Mouse (Mus musculus) forebrain, postnatal 0 days (tissue): ENCODE results near the gene Cpa4. TPM values are rescaled to one million over a fixed set of nuclear protein-coding genes. Genes with fewer than 3 reads are reported as not detected.

Source experiments
- ATAC-seq: fragments of 200-750 bp; cut with Nextera tagmentation; 2 replicates; pipeline ENCODE4 v1.8.0; 2017; ENCODE audit warnings: mild to moderate bottlenecking, moderate library complexity
- DNase-seq: peaks from one replicate; pipeline ENCODE4 v3.0.0-alpha.2; 2015
- H3K27ac ChIP-seq: fragments of 300-500 bp; sonication (generic); 2 replicates; pipeline ENCODE4 v1.5.1; 2014; ENCODE audit warnings: low read depth, mild to moderate bottlenecking, antibody characterized with exemption, low read length, moderate library complexity, mixed read lengths
- H3K27me3 ChIP-seq: fragments of 300-500 bp; sonication (generic); 2 replicates; pipeline ENCODE4 v1.6.1; 2014; ENCODE audit warnings: mild to moderate bottlenecking, low read length, mixed read lengths; ENCODE audit not compliant: insufficient read depth
- H3K36me3 ChIP-seq: fragments of 300-500 bp; sonication (generic); 2 replicates; pipeline ENCODE4 v1.6.1; 2014; ENCODE audit warnings: mild to moderate bottlenecking, moderate library complexity; ENCODE audit not compliant: insufficient read depth
- H3K4me1 ChIP-seq: fragments of 300-500 bp; sonication (generic); 2 replicates; pipeline ENCODE4 v1.6.1; 2014; ENCODE audit warnings: antibody characterized with exemption; ENCODE audit not compliant: insufficient read depth
- H3K4me2 ChIP-seq: fragments of 300-500 bp; sonication (generic); 2 replicates; pipeline ENCODE4 v1.6.1; 2014; ENCODE audit warnings: low read depth, mild to moderate bottlenecking, moderate library complexity
- H3K4me3 ChIP-seq: fragments of 300-500 bp; sonication (generic); 2 replicates; pipeline ENCODE4 v1.5.1; 2014; ENCODE audit warnings: low read depth, low read length, mixed read lengths
- H3K9ac ChIP-seq: fragments of 300-500 bp; sonication (generic); 2 replicates; pipeline ENCODE4 v1.6.1; 2014; ENCODE audit warnings: mild to moderate bottlenecking
- H3K9me3 ChIP-seq: fragments of 300-500 bp; sonication (generic); 2 replicates; pipeline ENCODE4 v1.6.1; 2016; ENCODE audit warnings: low read length
- CTCF ChIP-seq: sonication (generic); IDR thresholded peaks from 2 replicates; pipeline ENCODE4 v1.5.1; 2016; ENCODE audit warnings: antibody characterized with exemption, control low read depth, low read depth
- WGBS: fragments of 180-500 bp; shearing (Covaris S2); extraction: QIAGEN DNeasy Blood & Tissue Kit; methylation state at CpG from one replicate; pipeline ENCODE4 v1.1.7; 2014; 5-methylcytosine and 5-hydroxymethylcytosine counted together
- polyA plus RNA-seq: library from polyadenylated mRNA; unstranded; fragments of >200 nt; fragmentation: Nextera tagmentation; extraction: Ambion mirVana; gene quantifications from 2 replicates; pipeline ENCODE4 v1.2.1, GENCODE M21; 2015
- total RNA-seq: library from RNA; depleted of rRNA; stranded (reverse); fragments of >200 nt; gene quantifications from 2 replicates; pipeline ENCODE4 v1.2.3, GENCODE M21; 2014

The Cpa4 gene
- total and polyA plus RNA-seq, 2 experiments from 2014 or later: 0.38 to 0.88 TPM

DNA sequence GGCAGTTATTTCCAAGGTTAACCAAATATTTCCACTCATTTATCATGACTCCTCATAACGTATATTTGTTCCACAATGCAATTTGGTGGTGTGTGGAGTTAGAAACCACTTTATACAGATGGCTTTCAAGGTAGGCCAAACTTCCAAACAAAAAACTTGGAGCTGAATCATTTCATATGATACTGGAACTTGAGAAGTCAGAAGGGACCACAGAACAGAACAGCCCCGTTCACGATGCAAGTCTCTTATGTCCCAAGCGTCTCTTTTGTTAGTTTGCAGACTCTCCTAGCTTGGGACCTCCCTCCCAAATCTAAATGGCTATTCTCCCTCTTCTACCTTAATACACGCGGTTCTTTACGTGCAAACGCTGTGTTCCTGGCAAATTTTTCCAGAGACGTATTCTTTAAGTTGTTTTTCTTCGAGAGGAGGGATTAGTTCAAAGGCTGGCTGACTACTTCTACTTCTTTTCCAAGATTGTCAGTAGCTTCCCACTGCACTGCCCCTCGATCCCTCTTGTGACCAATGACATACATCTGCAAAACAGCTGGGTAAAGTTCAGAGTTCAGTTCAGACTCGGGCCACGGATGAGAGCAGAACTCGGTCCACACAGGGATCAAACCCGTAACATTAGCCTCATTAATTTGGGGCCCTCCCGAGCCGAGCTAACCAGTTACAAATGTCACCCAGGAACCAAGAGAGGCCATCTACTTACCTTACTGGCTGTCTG, 8.5 kb downstream of the Cpa4 start:
- ATAC-seq: no peak
- no peaks in the 10 kb centered on the region for H3K9me3 ChIP-seq
- peaks cover 23% of the 10 kb centered on the region for H3K4me1 ChIP-seq
- no peak for DNase-seq
- H3K27ac ChIP-seq: no peak overlapping the region
- H3K27me3 ChIP-seq: no peaks in the 10 kb centered on the region
- no peaks in the 10 kb centered on the region for H3K36me3 ChIP-seq
- no peak overlapping the region for H3K9ac ChIP-seq
- no peak overlapping the region for H3K4me2 ChIP-seq
- H3K4me3 ChIP-seq: no peak overlapping the region
- no peak for TF ChIP-seq CTCF
- 76% methylated on average over 17 of the region's 17 CpGs for WGBS

DNA sequence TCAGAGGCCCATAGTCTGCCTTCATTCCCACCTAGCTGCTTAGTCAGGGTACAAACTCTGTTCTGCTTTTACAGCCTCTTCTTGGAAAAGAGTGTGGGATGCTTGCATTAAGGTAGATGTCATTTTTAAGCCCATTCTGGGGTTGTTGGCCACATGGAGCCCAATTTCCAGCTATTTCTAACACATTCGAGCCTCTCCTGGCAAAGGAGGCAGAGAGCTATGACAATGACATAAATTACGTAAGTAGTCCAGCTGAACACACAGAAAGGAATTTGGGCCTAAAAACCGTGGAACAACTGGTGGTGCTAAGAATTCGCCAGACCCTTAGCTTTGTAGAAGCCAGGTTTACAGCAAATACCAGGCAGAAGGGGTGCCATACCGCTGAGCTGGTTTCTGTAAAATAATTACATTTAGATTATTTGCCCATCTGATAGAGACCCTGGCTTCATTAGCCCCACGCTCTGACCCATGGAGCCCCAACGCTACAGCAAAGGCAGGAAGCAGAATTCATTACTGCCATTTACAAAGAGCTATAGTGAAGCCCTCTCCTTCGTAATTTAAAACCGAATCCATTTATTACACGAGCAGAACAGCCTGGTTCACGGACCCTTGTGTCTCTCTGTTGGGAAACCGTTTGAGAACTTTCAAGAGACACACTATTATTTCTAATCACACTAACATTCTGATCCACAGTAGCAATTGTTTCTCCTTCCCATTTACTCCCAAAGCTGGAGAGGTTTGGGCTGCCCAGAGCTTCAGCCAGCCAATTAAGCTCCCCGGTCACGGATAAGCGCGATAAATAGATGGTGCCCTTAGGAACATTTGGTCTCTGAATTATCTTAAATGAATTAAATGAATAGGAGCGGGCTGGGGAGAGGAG, 12.0 kb downstream of the Cpa4 start:
- peak; percentile 50 for ATAC-seq

DNA sequence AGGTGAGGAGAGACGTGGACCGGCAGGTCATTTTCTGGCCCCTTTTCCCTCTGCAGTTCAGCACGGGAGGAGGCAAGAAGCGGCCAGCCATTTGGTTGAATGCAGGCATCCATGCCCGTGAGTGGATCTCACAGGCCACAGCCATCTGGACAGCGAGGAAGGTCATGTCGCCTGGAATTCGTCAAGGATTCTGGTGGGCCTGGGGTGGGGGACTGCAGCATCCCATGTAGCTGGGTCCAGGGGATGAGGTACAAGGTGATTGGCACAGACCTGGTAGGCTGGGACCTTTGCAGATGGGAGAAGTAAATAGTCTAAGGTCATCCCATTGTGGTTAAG, 12.6 kb downstream of the Cpa4 start:
- Histone ChIP-seq H3K9me3 (no peaks in the 10 kb centered on the region), H3K9ac (no peak overlapping the region), H3K27me3 (no peaks in the 10 kb centered on the region), H3K4me2 (no peak overlapping the region), H3K4me1 (peaks cover 12% of the 10 kb centered on the region), H3K36me3 (no peaks in the 10 kb centered on the region), H3K27ac (peak overlapping the region; percentile 50; the same call in 1 of the 2 replicates), H3K4me3 (no peak overlapping the region)
- 18% methylated on average over 8 of the region's 8 CpGs for WGBS
- no peak for TF ChIP-seq CTCF
- no peak for ATAC-seq
- DNase-seq: no peak

More for the DNA sequence above, 12.0 kb downstream of the Cpa4 start:
- peak overlapping the region; percentile 50 for H3K27ac ChIP-seq
- no peak overlapping the region for H3K4me3 ChIP-seq
- DNase-seq: no peak
- no peaks in the 10 kb centered on the region for H3K9me3 ChIP-seq
- no peaks in the 10 kb centered on the region for H3K36me3 ChIP-seq
- no peaks in the 10 kb centered on the region for H3K27me3 ChIP-seq
- H3K9ac ChIP-seq: no peak overlapping the region
- H3K4me2 ChIP-seq: no peak overlapping the region
- TF ChIP-seq CTCF: no peak
- 15% methylated on average over 17 of the region's 17 CpGs for WGBS
- peaks cover 12% of the 10 kb centered on the region for H3K4me1 ChIP-seq

DNA sequence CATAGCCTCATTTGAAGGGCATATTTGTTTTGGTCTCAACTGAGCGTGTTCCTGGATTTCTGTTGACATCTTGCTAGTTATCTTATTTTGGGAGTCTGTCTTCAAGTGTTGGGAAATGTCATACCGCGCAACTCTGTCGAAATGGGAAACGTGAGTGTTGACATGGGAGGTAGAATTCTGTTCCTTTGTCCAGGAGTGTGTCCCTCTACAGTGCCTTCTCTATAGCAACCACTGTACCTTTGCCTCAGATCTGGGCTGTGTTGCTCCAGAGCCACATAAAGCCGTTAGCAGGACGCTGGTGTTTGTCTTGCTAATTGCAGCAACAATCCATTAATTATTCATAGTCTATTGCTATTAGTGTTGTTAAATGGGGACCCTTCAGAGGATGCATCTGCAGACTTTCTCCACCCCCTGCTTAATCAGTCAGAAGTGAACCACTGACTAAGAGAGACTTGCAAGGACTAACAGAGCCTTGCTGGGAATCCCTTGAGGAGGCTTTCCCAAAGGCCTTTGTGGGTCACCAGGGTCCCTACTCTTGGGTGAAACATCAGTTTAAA, 18.8 kb downstream of the Cpa4 start:
- Histone ChIP-seq H3K4me3 (no peak overlapping the region), H3K9ac (no peak overlapping the region), H3K4me1 (no peaks in the 10 kb centered on the region), H3K27ac (no peak overlapping the region), H3K4me2 (no peak overlapping the region), H3K9me3 (no peaks in the 10 kb centered on the region), H3K27me3 (no peaks in the 10 kb centered on the region), H3K36me3 (no peaks in the 10 kb centered on the region)
- TF ChIP-seq CTCF: no peak
- ATAC-seq (no peak), DNase-seq (no peak)
- WGBS: 48% methylated on average over 7 of the region's 7 CpGs

DNA sequence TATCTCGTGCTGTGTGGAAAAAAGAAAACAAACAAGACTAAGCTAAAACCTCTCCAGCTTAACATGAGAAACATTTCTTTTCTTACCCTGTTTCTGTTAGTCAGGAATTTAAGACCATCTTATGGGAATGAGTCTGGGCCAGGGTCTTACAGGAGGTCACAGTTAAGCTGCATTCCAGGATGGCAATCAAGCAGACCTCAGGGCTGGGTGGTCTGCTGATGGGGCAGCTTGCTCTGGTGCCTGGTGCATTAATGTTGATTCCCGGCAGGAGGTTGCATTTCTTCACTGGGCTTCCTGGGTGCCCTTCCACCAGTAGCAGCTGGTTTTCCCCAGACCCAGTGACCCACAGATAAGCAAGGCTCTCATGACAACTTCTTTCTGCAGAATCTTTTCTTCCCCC, 21.6 kb downstream of the Cpa4 start:
- H3K9ac ChIP-seq: no peak overlapping the region
- no peaks in the 10 kb centered on the region for H3K27me3 ChIP-seq
- no peak for DNase-seq
- no peaks in the 10 kb centered on the region for H3K36me3 ChIP-seq
- H3K9me3 ChIP-seq: no peaks in the 10 kb centered on the region
- no peaks in the 10 kb centered on the region for H3K4me1 ChIP-seq
- no peak overlapping the region for H3K4me3 ChIP-seq
- WGBS: 63% methylated on average over 2 of the region's 2 CpGs
- TF ChIP-seq CTCF: no peak
- no peak for ATAC-seq
- H3K4me2 ChIP-seq: no peak overlapping the region
- no peak overlapping the region for H3K27ac ChIP-seq

DNA sequence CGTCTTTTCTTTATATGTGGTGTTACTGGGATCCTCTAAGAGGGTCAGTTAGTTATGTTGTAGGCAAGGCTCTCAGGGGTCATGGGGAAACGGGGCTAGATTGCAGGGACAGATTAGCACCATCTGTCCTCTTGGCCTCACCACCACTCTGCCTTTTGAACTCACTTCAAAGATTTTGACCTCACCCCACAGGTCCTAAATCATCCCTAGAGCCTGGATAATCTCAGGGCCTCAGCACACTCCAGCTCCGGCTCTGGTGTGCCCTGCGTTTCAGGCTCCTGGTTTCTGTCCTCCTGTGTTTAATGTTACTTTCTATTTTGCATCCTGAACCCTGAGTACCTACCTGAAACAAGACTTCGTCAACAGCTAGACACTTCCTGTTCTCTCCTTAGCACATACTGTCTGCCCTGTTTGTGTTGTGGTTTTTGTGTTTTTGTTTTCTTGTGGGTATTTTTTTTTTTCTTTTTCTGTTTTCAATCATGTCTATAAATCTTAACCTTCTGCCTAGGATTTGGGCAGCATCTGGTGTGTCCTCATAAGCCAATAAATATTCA, 23.8 kb downstream of the Cpa4 start:
- H3K4me1 ChIP-seq: no peaks in the 10 kb centered on the region
- DNase-seq (no peak), ATAC-seq (no peak)
- no peak overlapping the region for H3K9ac ChIP-seq
- H3K9me3 ChIP-seq: no peaks in the 10 kb centered on the region
- 77% methylated on average over 5 of the region's 5 CpGs for WGBS
- H3K27me3 ChIP-seq: no peaks in the 10 kb centered on the region
- no peak overlapping the region for H3K4me3 ChIP-seq
- no peak for TF ChIP-seq CTCF
- no peak overlapping the region for H3K27ac ChIP-seq
- no peak overlapping the region for H3K4me2 ChIP-seq
- H3K36me3 ChIP-seq: no peaks in the 10 kb centered on the region
